Mouse (Mus musculus): ENCODE measurements around the gene Daam2. TPM values are rescaled to one million over a fixed set of nuclear protein-coding genes. Genes with fewer than 3 reads are reported as not detected.

Daam2 gene
- total and polyA plus RNA-seq, 2 experiments from 2014 or later: 2.2 to 12.9 TPM

DNA sequence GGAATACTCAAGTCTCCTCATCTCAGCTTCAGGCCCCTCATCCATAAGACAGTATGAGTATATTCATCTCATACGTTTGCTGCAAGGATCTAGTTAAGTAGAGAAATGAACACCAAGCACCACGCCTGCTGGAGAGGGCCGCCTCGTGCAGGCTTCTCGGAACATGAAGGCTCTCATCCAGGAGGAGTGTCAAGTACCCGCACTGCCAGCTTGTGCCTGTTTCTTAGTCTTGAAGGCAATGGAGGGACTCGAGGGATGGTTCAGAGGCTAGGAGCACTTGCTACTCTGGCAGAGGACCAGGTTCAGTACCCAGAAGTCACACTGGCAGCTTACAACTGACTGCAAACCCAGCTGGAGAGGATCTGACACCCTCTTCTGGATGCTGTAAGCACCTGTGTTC, 12.2 kb downstream of the Daam2 start:
- no peaks in the 10 kb centered on the region for H3K4me1 ChIP-seq (ENCODE audit: insufficient read depth, low read length)
- no peak for ATAC-seq
- H3K4me2 ChIP-seq (ENCODE audit: low read depth, low read length): no peak overlapping the region
- no peaks in the 10 kb centered on the region for H3K27me3 ChIP-seq (ENCODE audit: insufficient read depth, low read length)
- no peak for TF ChIP-seq CTCF (IDR thresholded peaks at IDR 0.05; ENCODE audit: low read depth)
- no peak overlapping the region for H3K9ac ChIP-seq (replicated peaks; ENCODE audit: low read length)
- H3K9me3 ChIP-seq (ENCODE audit: low read length): no peaks in the 10 kb centered on the region
- no peak for DNase-seq (ENCODE audit: low spot score)
- H3K27ac ChIP-seq: no peak overlapping the region
- no peaks in the 10 kb centered on the region for H3K36me3 ChIP-seq (ENCODE audit: insufficient read depth, low read length)
- WGBS: 81% methylated on average over 7 of the region's 7 CpGs
- no peak overlapping the region for H3K4me3 ChIP-seq (ENCODE audit: low read length)

DNA sequence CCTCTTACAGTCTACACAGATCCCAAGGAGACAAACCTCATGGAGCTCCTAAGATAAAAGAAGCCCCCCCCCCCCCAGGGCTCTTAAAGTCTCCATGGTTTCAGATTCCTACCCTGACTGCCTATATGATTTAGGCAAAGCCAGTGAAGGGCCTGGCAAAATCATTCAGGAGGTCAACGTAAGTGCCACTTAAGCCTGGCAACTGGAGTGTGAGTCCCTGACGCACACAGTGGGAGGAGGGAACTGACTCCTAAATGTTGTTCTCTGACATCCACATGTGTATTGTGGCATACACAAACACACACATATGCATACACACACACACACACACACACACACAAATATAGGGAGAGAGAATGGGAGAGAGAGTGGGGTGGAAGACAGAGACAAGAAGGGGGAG, 12.7 kb downstream of the Daam2 start:
- no peak overlapping the region for H3K4me2 ChIP-seq (ENCODE audit: low read depth, low read length)
- no peak overlapping the region for H3K9ac ChIP-seq (replicated peaks; ENCODE audit: low read length)
- no peak for TF ChIP-seq CTCF (IDR thresholded peaks at IDR 0.05; ENCODE audit: low read depth)
- H3K27ac ChIP-seq: no peak overlapping the region
- H3K9me3 ChIP-seq (ENCODE audit: low read length): no peaks in the 10 kb centered on the region
- no peaks in the 10 kb centered on the region for H3K27me3 ChIP-seq (ENCODE audit: insufficient read depth, low read length)
- 89% methylated on average over 2 of the region's 2 CpGs for WGBS
- H3K4me1 ChIP-seq (ENCODE audit: insufficient read depth, low read length): no peaks in the 10 kb centered on the region
- no peak for ATAC-seq
- no peak for DNase-seq (ENCODE audit: low spot score)
- no peak overlapping the region for H3K4me3 ChIP-seq (ENCODE audit: low read length)
- no peaks in the 10 kb centered on the region for H3K36me3 ChIP-seq (ENCODE audit: insufficient read depth, low read length)

DNA sequence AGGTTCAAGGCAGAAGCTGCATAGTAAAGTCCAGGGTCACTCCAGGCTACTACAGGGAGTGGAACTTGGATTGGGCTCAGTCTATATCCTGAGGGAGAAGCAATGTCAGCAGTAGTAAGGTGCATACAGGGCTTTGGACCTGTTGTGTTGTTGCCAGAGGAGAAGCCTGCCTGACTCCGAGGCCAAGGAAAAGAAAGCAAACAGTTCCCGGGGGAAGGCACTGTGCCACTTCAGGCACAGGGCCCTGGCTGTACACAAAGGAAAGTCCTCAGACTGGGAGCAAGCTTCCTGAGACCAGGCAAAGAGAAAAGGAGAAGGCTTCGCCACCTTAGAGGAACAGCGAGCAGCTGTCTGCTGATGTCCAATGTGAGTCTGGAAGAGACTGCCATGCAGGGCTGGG, 18.1 kb downstream of the Daam2 start:
- H3K9ac ChIP-seq (replicated peaks; ENCODE audit: low read length): no peak overlapping the region
- no peak overlapping the region for H3K27ac ChIP-seq
- H3K4me2 ChIP-seq (ENCODE audit: low read depth, low read length): no peak overlapping the region
- DNase-seq (ENCODE audit: low spot score): no peak
- H3K4me1 ChIP-seq (ENCODE audit: insufficient read depth, low read length): no peaks in the 10 kb centered on the region; the same call in 1 of the 2 replicates
- H3K9me3 ChIP-seq (ENCODE audit: low read length): no peaks in the 10 kb centered on the region
- no peak for TF ChIP-seq CTCF (IDR thresholded peaks at IDR 0.05; ENCODE audit: low read depth)
- no peak overlapping the region for H3K4me3 ChIP-seq (ENCODE audit: low read length)
- WGBS: 74% methylated on average over 4 of the region's 4 CpGs
- H3K27me3 ChIP-seq (ENCODE audit: insufficient read depth, low read length): no peaks in the 10 kb centered on the region
- no peak for ATAC-seq
- no peaks in the 10 kb centered on the region for H3K36me3 ChIP-seq (ENCODE audit: insufficient read depth, low read length)

DNA sequence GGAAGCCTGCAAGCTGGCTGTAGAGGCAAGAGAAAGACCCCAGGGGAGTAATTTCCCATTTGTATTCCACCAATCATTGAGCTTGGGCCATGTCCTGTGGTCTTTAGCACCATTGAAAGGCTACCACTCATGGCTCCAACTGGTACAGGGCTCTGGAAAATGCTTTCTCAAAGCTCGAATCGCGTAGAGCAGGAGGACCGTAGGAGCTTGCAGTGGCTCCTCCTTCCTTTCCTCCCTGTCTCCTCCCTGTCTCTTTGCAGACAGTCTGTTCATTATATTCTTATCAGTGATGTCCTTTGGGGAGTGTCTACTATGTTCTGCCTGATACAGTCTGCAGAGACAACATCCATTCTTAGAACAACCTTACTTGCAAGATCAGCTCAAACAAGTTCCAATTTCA, 18.7 kb downstream of the Daam2 start:
- H3K27me3 ChIP-seq (ENCODE audit: insufficient read depth, low read length): no peaks in the 10 kb centered on the region
- H3K27ac ChIP-seq: no peak overlapping the region
- no peak for TF ChIP-seq CTCF (IDR thresholded peaks at IDR 0.05; ENCODE audit: low read depth)
- no peaks in the 10 kb centered on the region for H3K36me3 ChIP-seq (ENCODE audit: insufficient read depth, low read length)
- no peak overlapping the region for H3K4me3 ChIP-seq (ENCODE audit: low read length)
- H3K4me2 ChIP-seq (ENCODE audit: low read depth, low read length): no peak overlapping the region
- no peak for DNase-seq (ENCODE audit: low spot score)
- H3K9me3 ChIP-seq (ENCODE audit: low read length): no peaks in the 10 kb centered on the region
- no peak overlapping the region for H3K9ac ChIP-seq (replicated peaks; ENCODE audit: low read length)
- no peak for ATAC-seq
- 76% methylated on average over 4 of the region's 4 CpGs for WGBS
- H3K4me1 ChIP-seq (ENCODE audit: insufficient read depth, low read length): no peaks in the 10 kb centered on the region; the same call in 1 of the 2 replicates

DNA sequence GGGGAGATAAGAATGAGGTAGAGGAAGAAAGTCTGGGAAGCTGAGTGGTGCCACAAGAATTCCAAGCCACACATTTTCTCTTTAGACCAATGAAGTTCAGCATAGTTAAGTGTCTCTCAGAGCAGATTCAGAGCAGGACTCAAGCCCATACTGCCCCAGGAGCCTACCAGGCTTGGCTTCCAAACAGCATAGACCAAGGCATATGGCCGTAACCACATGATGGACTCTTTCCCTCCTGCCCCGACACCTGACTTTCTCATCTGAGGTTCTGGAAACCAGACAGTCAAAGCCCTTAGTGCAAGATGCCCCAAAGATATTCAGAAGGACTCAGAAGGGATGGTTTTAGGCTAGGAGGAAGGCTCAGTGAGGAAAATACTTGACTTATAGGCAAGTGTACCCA, 19.6 kb downstream of the Daam2 start:
- no peaks in the 10 kb centered on the region for H3K9me3 ChIP-seq (ENCODE audit: low read length)
- no peak for ATAC-seq
- no peak overlapping the region for H3K4me2 ChIP-seq (ENCODE audit: low read depth, low read length)
- no peak for TF ChIP-seq CTCF (IDR thresholded peaks at IDR 0.05; ENCODE audit: low read depth)
- no peaks in the 10 kb centered on the region for H3K27me3 ChIP-seq (ENCODE audit: insufficient read depth, low read length)
- peaks cover under 1% of the 10 kb centered on the region; the same call in 1 of the 2 replicates for H3K4me1 ChIP-seq (ENCODE audit: insufficient read depth, low read length)
- no peak for DNase-seq (ENCODE audit: low spot score)
- H3K27ac ChIP-seq: no peak overlapping the region
- 88% methylated on average over 2 of the region's 2 CpGs for WGBS
- no peak overlapping the region for H3K4me3 ChIP-seq (ENCODE audit: low read length)
- no peak overlapping the region for H3K9ac ChIP-seq (replicated peaks; ENCODE audit: low read length)
- no peaks in the 10 kb centered on the region for H3K36me3 ChIP-seq (ENCODE audit: insufficient read depth, low read length)

DNA sequence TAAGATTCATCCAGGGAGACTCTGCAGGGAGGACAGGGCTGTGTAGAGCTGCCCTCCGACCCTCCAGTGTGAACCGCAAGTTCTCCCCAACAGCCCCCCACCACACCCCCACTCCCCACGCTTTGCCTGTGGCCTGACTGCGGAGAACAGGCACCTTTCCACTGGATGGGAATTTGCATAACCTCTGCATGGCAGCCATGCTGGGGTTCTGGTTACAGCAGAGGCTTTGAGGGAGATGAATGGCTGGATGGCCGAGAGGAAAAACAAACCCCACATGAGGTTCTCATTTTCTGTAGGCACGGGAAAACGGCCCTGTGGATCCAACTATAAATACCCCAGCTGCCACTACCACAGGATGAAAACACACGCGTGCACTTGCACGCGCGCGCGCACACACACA, 23.4 kb downstream of the Daam2 start:
- Histone ChIP-seq H3K9ac (replicated peaks; ENCODE audit: low read length) (no peak overlapping the region), H3K36me3 (ENCODE audit: insufficient read depth, low read length) (no peaks in the 10 kb centered on the region), H3K27ac (no peak overlapping the region), H3K4me1 (ENCODE audit: insufficient read depth, low read length) (peaks cover 14% of the 10 kb centered on the region; the same call in 1 of the 2 replicates), H3K4me3 (ENCODE audit: low read length) (no peak overlapping the region), H3K4me2 (ENCODE audit: low read depth, low read length) (no peak overlapping the region), H3K27me3 (ENCODE audit: insufficient read depth, low read length) (no peaks in the 10 kb centered on the region), H3K9me3 (ENCODE audit: low read length) (no peaks in the 10 kb centered on the region)
- no peak for TF ChIP-seq CTCF (IDR thresholded peaks at IDR 0.05; ENCODE audit: low read depth)
- WGBS: 69% methylated on average over 14 of the region's 14 CpGs
- DNase-seq (ENCODE audit: low spot score) (no peak), ATAC-seq (no peak)

DNA sequence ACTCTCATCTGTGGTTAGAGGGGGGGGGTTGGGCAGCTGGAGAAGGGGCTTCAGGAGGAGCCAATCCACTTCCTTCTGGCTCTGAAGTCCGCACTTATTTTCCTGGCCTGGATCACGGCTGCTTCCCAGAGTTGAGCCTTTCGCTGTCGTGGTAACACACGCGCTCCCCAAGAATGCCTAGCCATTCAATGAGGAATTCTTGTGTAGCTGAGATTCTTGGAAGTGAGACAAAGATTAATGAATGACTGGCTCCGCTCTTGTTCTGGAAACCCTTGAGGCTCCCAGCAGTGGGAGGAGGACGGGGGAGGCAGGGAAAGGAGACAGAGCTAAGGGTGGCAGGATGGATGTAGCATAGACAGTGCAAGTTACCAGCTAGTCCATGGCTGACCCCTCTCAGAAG, 24.9 kb downstream of the Daam2 start:
- Histone ChIP-seq H3K4me1 (ENCODE audit: insufficient read depth, low read length) (peaks cover 14% of the 10 kb centered on the region; the same call in 1 of the 2 replicates), H3K4me3 (ENCODE audit: low read length) (no peak overlapping the region), H3K9me3 (ENCODE audit: low read length) (no peaks in the 10 kb centered on the region), H3K36me3 (ENCODE audit: insufficient read depth, low read length) (no peaks in the 10 kb centered on the region), H3K27me3 (ENCODE audit: insufficient read depth, low read length) (no peaks in the 10 kb centered on the region), H3K9ac (replicated peaks; ENCODE audit: low read length) (no peak overlapping the region), H3K27ac (no peak overlapping the region), H3K4me2 (ENCODE audit: low read depth, low read length) (no peak overlapping the region)
- TF ChIP-seq CTCF (IDR thresholded peaks at IDR 0.05; ENCODE audit: low read depth): no peak
- 17% methylated on average over 8 of the region's 8 CpGs for WGBS
- DNase-seq (ENCODE audit: low spot score) (peak; percentile 88), ATAC-seq (peak; percentile 94)

Data from hindbrain, postnatal 0 days (tissue).